8 mouse cellular contexts compared by ENCODE assay signal in the genomic region with DNA sequence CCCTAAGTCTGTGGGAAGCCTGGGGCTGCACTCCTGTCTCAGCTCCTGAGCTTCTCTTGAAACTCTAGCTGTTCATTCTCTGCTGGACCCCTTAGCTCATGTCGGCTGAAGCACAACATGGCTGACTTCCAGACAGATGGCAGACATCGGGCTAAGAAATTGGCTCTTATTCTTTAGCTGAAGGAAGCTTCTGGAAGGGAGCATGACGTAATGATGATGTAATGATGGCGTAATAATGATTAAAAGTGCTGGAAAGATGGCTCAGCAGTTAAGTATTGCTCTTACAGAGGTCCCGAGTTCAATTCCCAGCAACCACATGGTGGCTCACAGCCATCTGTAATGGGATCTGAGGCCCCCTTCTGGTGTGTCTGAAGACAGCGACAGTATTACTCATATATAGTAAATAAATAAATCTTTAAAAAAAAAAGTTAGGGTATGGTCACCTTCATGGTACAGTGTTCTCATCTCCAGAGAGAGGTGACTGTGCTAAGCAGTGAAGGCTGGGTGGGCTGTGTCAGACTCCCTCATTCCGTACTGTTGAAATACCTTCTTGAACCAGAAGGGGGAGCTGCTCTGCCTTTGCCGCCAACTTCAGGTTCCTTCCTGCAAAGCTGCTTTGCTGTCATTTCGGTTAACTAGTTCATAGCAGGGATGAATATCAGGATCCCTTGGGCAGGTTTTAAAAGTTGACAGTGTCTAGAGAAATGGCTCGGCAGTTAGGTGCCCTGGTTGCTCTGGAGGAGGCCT. TPM values are rescaled to one million over a fixed set of nuclear protein-coding genes. Genes with fewer than 3 reads are reported as not detected.
A peak's percentile ranks its signal among the peaks of the same experiment; 100 is the strongest.
DNase-seq lines count a peak whose midpoint lies in the region; ATAC-seq lines count a peak whose summit lies in the region.

No protein-coding gene starts in this region.

- 69% methylated on average over 10 of the region's 10 CpGs for WGBS in forebrain, embryonic 11.5 days
- 73% methylated on average over 10 of the region's 10 CpGs for whole genome bisulfite sequencing in forebrain, embryonic 10.5 days
- 73% methylated on average over 10 of the region's 10 CpGs for WGBS in midbrain, embryonic 14.5 days
- WGBS in midbrain, embryonic 13.5 days = 70% methylated on average over 10 of the region's 10 CpGs

- H3K4me3 ChIP-seq in forebrain, embryonic 11.5 days (ENCODE audit: low read depth, low read length) = no peak overlapping the region
- H3K4me3 ChIP-seq in forebrain, embryonic 10.5 days = no peak overlapping the region
- H3K4me3 ChIP-seq in midbrain, embryonic 14.5 days (replicated peaks; ENCODE audit: low read depth, low read length) = no peak overlapping the region
- H3K4me3 ChIP-seq in midbrain, embryonic 13.5 days (replicated peaks) = no peak overlapping the region

- H3K9me3 ChIP-seq in forebrain, embryonic 11.5 days (ENCODE audit: control insufficient read depth, low read length) = no peaks in the 10 kb centered on the region; the same call in 1 of the 2 replicates
- H3K9me3 ChIP-seq in forebrain, embryonic 10.5 days = no peaks in the 10 kb centered on the region
- no peaks in the 10 kb centered on the region for H3K9me3 ChIP-seq in midbrain, embryonic 14.5 days (ENCODE audit: control insufficient read depth, low read length)
- H3K9me3 ChIP-seq in midbrain, embryonic 13.5 days = no peaks in the 10 kb centered on the region

- H3K27ac ChIP-seq in forebrain, embryonic 11.5 days (ENCODE audit: low read depth, low read length) = no peak overlapping the region
- no peak overlapping the region for H3K27ac ChIP-seq in forebrain, embryonic 10.5 days
- H3K27ac ChIP-seq in midbrain, embryonic 14.5 days (replicated peaks; ENCODE audit: low read depth, low read length) = no peak overlapping the region
- no peak overlapping the region for H3K27ac ChIP-seq in midbrain, embryonic 13.5 days

- H3K9ac ChIP-seq in forebrain, embryonic 11.5 days (ENCODE audit: low read length) = no peak overlapping the region
- no peak overlapping the region for H3K9ac ChIP-seq in midbrain, embryonic 14.5 days (replicated peaks; ENCODE audit: low read length)
- no peak overlapping the region for H3K9ac ChIP-seq in midbrain, embryonic 13.5 days (replicated peaks)

- H3K4me2 ChIP-seq in forebrain, embryonic 11.5 days (ENCODE audit: low read depth, low read length, severe bottlenecking) = no peak overlapping the region
- no peak overlapping the region for H3K4me2 ChIP-seq in midbrain, embryonic 14.5 days (ENCODE audit: low read length)
- no peak overlapping the region for H3K4me2 ChIP-seq in midbrain, embryonic 13.5 days (replicated peaks)

- no peaks in the 10 kb centered on the region for H3K4me1 ChIP-seq in forebrain, embryonic 11.5 days (replicated peaks; ENCODE audit: control insufficient read depth, insufficient read depth, low read length)
- H3K4me1 ChIP-seq in forebrain, embryonic 10.5 days = no peaks in the 10 kb centered on the region
- no peaks in the 10 kb centered on the region for H3K4me1 ChIP-seq in midbrain, embryonic 14.5 days (ENCODE audit: control insufficient read depth, insufficient read depth, low read length)
- H3K4me1 ChIP-seq in midbrain, embryonic 13.5 days (replicated peaks) = peaks cover 10% of the 10 kb centered on the region; the same call in 1 of the 2 replicates

- no peaks in the 10 kb centered on the region for H3K27me3 ChIP-seq in forebrain, embryonic 11.5 days (ENCODE audit: control insufficient read depth, insufficient read depth, low read length)
- no peaks in the 10 kb centered on the region for H3K27me3 ChIP-seq in forebrain, embryonic 10.5 days (ENCODE audit: poor library complexity, severe bottlenecking)
- H3K27me3 ChIP-seq in midbrain, embryonic 14.5 days (ENCODE audit: control insufficient read depth, insufficient read depth, low read length) = no peaks in the 10 kb centered on the region
- no peaks in the 10 kb centered on the region for H3K27me3 ChIP-seq in midbrain, embryonic 13.5 days

- 0 out of 2 replicates have a peak, but pooled peaks have one; percentile 33 for ATAC-seq in forebrain, embryonic 11.5 days (replicated peaks; ENCODE audit: low FRiP score)
- ATAC-seq in midbrain, embryonic 14.5 days (ENCODE audit: low FRiP score, low TSS enrichment) = no peak
- ATAC-seq in midbrain, embryonic 13.5 days = no peak
- 0 out of 2 replicates have a peak, but pooled peaks have one; percentile 40 for ATAC-seq in erythroblast, adult 5-6 weeks (replicated peaks; ENCODE audit: low FRiP score, poor library complexity, severe bottlenecking)
- ATAC-seq in activated CD4-positive, CD25-positive, alpha-beta regulatory T cell, adult 4 months = no peak

- peaks cover 6% of the 10 kb centered on the region for H3K36me3 ChIP-seq in forebrain, embryonic 11.5 days (ENCODE audit: control insufficient read depth, insufficient read depth, low read length)
- H3K36me3 ChIP-seq in forebrain, embryonic 10.5 days (replicated peaks) = peaks cover 96% of the 10 kb centered on the region
- H3K36me3 ChIP-seq in midbrain, embryonic 14.5 days (ENCODE audit: control insufficient read depth, insufficient read depth, low read length) = peaks cover 38% of the 10 kb centered on the region
- peaks cover 74% of the 10 kb centered on the region for H3K36me3 ChIP-seq in midbrain, embryonic 13.5 days

- peak; percentile 64 for DNase-seq in forebrain, embryonic 11.5 days (ENCODE audit: low spot score)
- no peak for DNase-seq in forebrain, embryonic 10.5 days (ENCODE audit: extremely low spot score, low spot score)
- DNase-seq in midbrain, embryonic 14.5 days = peak; percentile 70
- DNase-seq in retina, embryonic 14.5 days (ENCODE audit: low spot score) = peak; percentile 82
- DNase-seq in kidney, adult 18-20 months = no peak

RNA-seq across cellular contexts. Expression of a gene that starts 16.4 kb away (rescaled TPM):
- 25.1 and 28.9 TPM in 2 replicates for polyA plus RNA-seq in forebrain, embryonic 11.5 days (2014; fragmentation: Nextera tagmentation; extraction: Ambion mirVana)
- 34.9 and 35.7 TPM in 2 replicates for polyA plus RNA-seq in forebrain, embryonic 10.5 days (2016; fragmentation: Nextera tagmentation; extraction: Ambion mirVana)
- 23.1 and 31.2 TPM in 2 replicates for polyA plus RNA-seq in midbrain, embryonic 14.5 days (2014; fragmentation: Nextera tagmentation; extraction: Ambion mirVana)
- 34.7 and 38.0 TPM in 2 replicates for polyA plus RNA-seq in midbrain, embryonic 13.5 days (2015; fragmentation: Nextera tagmentation; extraction: Ambion mirVana)
- total RNA-seq in erythroblast, adult 5-6 weeks (2015; ENCODE audit: low replicate concordance) = 0.58 and 2.1 TPM in 2 replicates
- total RNA-seq in erythroblast, adult 5-6 weeks (2017; ENCODE audit: low replicate concordance) = 0.84 TPM in 1 of 2 replicates, not detected in the other
- polyA plus RNA-seq in activated CD4-positive, CD25-positive, alpha-beta regulatory T cell, adult 4 months (2017; shearing (Covaris generic)) = 100 to 1,000 TPM in 1 of 2 experiments, 10 to 100 TPM in 1; 89.8 to 107 TPM

RNA-seq across cellular contexts. Expression of a gene that starts 23.7 kb away (rescaled TPM):
- 27.0 and 28.6 TPM in 2 replicates for polyA plus RNA-seq in forebrain, embryonic 11.5 days (2014; fragmentation: Nextera tagmentation; extraction: Ambion mirVana)
- polyA plus RNA-seq in forebrain, embryonic 10.5 days (2016; fragmentation: Nextera tagmentation; extraction: Ambion mirVana) = 24.1 and 26.1 TPM in 2 replicates
- 16.9 and 19.0 TPM in 2 replicates for polyA plus RNA-seq in midbrain, embryonic 14.5 days (2014; fragmentation: Nextera tagmentation; extraction: Ambion mirVana)
- 17.5 and 17.7 TPM in 2 replicates for polyA plus RNA-seq in midbrain, embryonic 13.5 days (2015; fragmentation: Nextera tagmentation; extraction: Ambion mirVana)
- 0.42 and 1.9 TPM in 2 replicates for total RNA-seq in erythroblast, adult 5-6 weeks (2015; ENCODE audit: low replicate concordance)
- 0.85 and 0.98 TPM in 2 replicates for total RNA-seq in erythroblast, adult 5-6 weeks (2017; ENCODE audit: low replicate concordance)
- polyA plus RNA-seq in activated CD4-positive, CD25-positive, alpha-beta regulatory T cell, adult 4 months (2017; shearing (Covaris generic)) = 1 to 10 TPM; 2.3 to 3.0 TPM

RNA-seq across cellular contexts. Expression of a gene that starts 36.2 kb away (rescaled TPM):
- polyA plus RNA-seq in forebrain, embryonic 11.5 days (2014; fragmentation: Nextera tagmentation; extraction: Ambion mirVana) = 3.9 and 5.3 TPM in 2 replicates
- 8.1 and 8.3 TPM in 2 replicates for polyA plus RNA-seq in forebrain, embryonic 10.5 days (2016; fragmentation: Nextera tagmentation; extraction: Ambion mirVana)
- 1.5 and 1.6 TPM in 2 replicates for polyA plus RNA-seq in midbrain, embryonic 14.5 days (2014; fragmentation: Nextera tagmentation; extraction: Ambion mirVana)
- 2.0 and 3.0 TPM in 2 replicates for polyA plus RNA-seq in midbrain, embryonic 13.5 days (2015; fragmentation: Nextera tagmentation; extraction: Ambion mirVana)
- total RNA-seq in erythroblast, adult 5-6 weeks (2015; ENCODE audit: low replicate concordance) = 0.77 and 2.3 TPM in 2 replicates
- 2.7 and 4.2 TPM in 2 replicates for total RNA-seq in erythroblast, adult 5-6 weeks (2017; ENCODE audit: low replicate concordance)
- 1 to 10 TPM; 2.2 to 4.2 TPM for polyA plus RNA-seq in activated CD4-positive, CD25-positive, alpha-beta regulatory T cell, adult 4 months (2017; shearing (Covaris generic))

RNA-seq across cellular contexts. Expression of a gene that starts 38.9 kb away (rescaled TPM):
- 94.4 and 96.9 TPM in 2 replicates for polyA plus RNA-seq in forebrain, embryonic 11.5 days (2014; fragmentation: Nextera tagmentation; extraction: Ambion mirVana)
- 113 and 114 TPM in 2 replicates for polyA plus RNA-seq in forebrain, embryonic 10.5 days (2016; fragmentation: Nextera tagmentation; extraction: Ambion mirVana)
- 69.2 and 75.2 TPM in 2 replicates for polyA plus RNA-seq in midbrain, embryonic 14.5 days (2014; fragmentation: Nextera tagmentation; extraction: Ambion mirVana)
- polyA plus RNA-seq in midbrain, embryonic 13.5 days (2015; fragmentation: Nextera tagmentation; extraction: Ambion mirVana) = 88.0 and 89.2 TPM in 2 replicates
- 17.1 and 26.3 TPM in 2 replicates for total RNA-seq in erythroblast, adult 5-6 weeks (2015; ENCODE audit: low replicate concordance)
- 39.4 and 50.2 TPM in 2 replicates for total RNA-seq in erythroblast, adult 5-6 weeks (2017; ENCODE audit: low replicate concordance)
- polyA plus RNA-seq in activated CD4-positive, CD25-positive, alpha-beta regulatory T cell, adult 4 months (2017; shearing (Covaris generic)) = 10 to 100 TPM; 27.9 to 31.7 TPM

RNA-seq across cellular contexts. Expression of a gene that starts 55.1 kb away (rescaled TPM):
- polyA plus RNA-seq in forebrain, embryonic 11.5 days (2014; fragmentation: Nextera tagmentation; extraction: Ambion mirVana) = 20.7 and 26.7 TPM in 2 replicates
- polyA plus RNA-seq in forebrain, embryonic 10.5 days (2016; fragmentation: Nextera tagmentation; extraction: Ambion mirVana) = 24.1 and 24.4 TPM in 2 replicates
- 19.7 and 21.8 TPM in 2 replicates for polyA plus RNA-seq in midbrain, embryonic 14.5 days (2014; fragmentation: Nextera tagmentation; extraction: Ambion mirVana)
- polyA plus RNA-seq in midbrain, embryonic 13.5 days (2015; fragmentation: Nextera tagmentation; extraction: Ambion mirVana) = 17.9 and 26.3 TPM in 2 replicates
- total RNA-seq in erythroblast, adult 5-6 weeks (2015; ENCODE audit: low replicate concordance) = 2.7 and 2.9 TPM in 2 replicates
- total RNA-seq in erythroblast, adult 5-6 weeks (2017; ENCODE audit: low replicate concordance) = 2.9 and 4.2 TPM in 2 replicates
- 10 to 100 TPM; 14.1 to 22.0 TPM for polyA plus RNA-seq in activated CD4-positive, CD25-positive, alpha-beta regulatory T cell, adult 4 months (2017; shearing (Covaris generic))

Comparison
In these comparisons a context has a peak if more than half of its experiments do, and no peak if none do; other contexts are left out.
1. DNase-seq: peak in forebrain, embryonic 11.5 days (single experiment), midbrain, embryonic 14.5 days (single experiment) and retina, embryonic 14.5 days (single experiment); none in forebrain, embryonic 10.5 days (single experiment) and kidney, adult 18-20 months (single experiment).
2. ATAC-seq: peak in forebrain, embryonic 11.5 days (single experiment) and erythroblast, adult 5-6 weeks (single experiment); none in midbrain, embryonic 14.5 days (single experiment), midbrain, embryonic 13.5 days (single experiment) and activated CD4-positive, CD25-positive, alpha-beta regulatory T cell, adult 4 months (single experiment).